Mouse (Mus musculus): ENCODE results near the gene Milr1.

DNA sequence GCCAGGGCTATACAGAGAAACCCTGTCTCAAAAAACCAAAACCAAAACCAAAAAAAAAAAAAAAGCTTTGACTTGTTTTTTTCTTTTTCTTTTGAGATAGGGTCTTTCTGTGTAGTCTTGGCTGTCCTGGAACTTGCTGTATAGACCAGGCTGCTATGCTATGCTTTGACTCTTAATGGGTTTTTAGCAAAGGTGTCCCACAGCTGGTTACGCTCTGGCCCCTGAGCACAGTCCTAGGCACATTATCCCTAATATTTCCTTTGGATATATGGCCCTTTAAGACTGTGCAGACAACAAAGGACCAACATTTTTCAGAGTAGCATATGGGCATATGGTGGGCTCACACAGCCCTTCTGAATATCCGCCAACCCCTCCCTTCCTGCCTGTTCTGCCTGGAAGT, 11.9 kb upstream of the Milr1 start:
- TF ChIP-seq POLR2A (IDR thresholded peaks at IDR 0.05; ENCODE audit: extremely low read depth, insufficient read depth, low read length): no peak
- TF ChIP-seq CTCF (IDR thresholded peaks at IDR 0.05; ENCODE audit: extremely low read depth, insufficient read depth, low read length): no peak

Data from cortical plate, adult 2 months (tissue).